Mouse (Mus musculus): Measurements from ENCODE around the gene Fam72a. TPM values are rescaled to one million over a fixed set of nuclear protein-coding genes. Genes with fewer than 3 reads are reported as not detected.

The Fam72a gene
- total RNA-seq, 2 experiments from 2014 or later: 0.49 to 0.72 TPM

GRCm38 (mm10) chr1:131525586-131526271 is 2.0 kb upstream of the Fam72a start:
- intact Hi-C loops (cut with DNase I; ENCODE audit: low total_unique reads): loop anchor here (5.0 kb wide), 1 partner anchor 98 kb away; no protein-coding TSS in a partner anchor
- DNase-seq: peak; percentile 43

- intact Hi-C loops (cut with DNase I; ENCODE audit: low total_unique reads): loop anchor here (5.0 kb wide), 1 partner anchor 99 kb away; no protein-coding TSS in a partner anchor
- DNase-seq: peak; percentile 81
These were observed 1.1 kb upstream of the Fam72a start for GRCm38 (mm10) chr1:131526371-131527270.

- peak; percentile 72 for DNase-seq
- intact Hi-C loops (cut with DNase I; ENCODE audit: low total_unique reads): loop anchor here (5.0 kb wide), 1 partner anchor 101 kb away; no protein-coding TSS in a partner anchor
These were observed 391 bp downstream of the Fam72a start for GRCm38 (mm10) chr1:131528081-131528507.

- no peak for DNase-seq
- intact Hi-C loops (cut with DNase I; ENCODE audit: low total_unique reads): loop anchor here (5.0 kb wide), 1 partner anchor 101 kb away; no protein-coding TSS in a partner anchor
These were observed 961 bp downstream of the Fam72a start for GRCm38 (mm10) chr1:131528561-131529166.

- DNase-seq: no peak
These were observed 12.1 kb downstream of the Fam72a start for GRCm38 (mm10) chr1:131539771-131540170.

GRCm38 (mm10) chr1:131540795-131541194 is 13.1 kb downstream of the Fam72a start:
- no peak for DNase-seq
- intact Hi-C loops (cut with DNase I; ENCODE audit: low total_unique reads): no loop called here

More at GRCm38 (mm10) chr1:131539771-131540170, 12.1 kb downstream of the Fam72a start:
- intact Hi-C loops (cut with DNase I; ENCODE audit: low total_unique reads): loop anchor here (10.0 kb wide), 1 partner anchor 185 kb away; no protein-coding TSS in a partner anchor

GRCm38 (mm10) chr1:131541431-131541830 is 13.7 kb downstream of the Fam72a start:
- DNase-seq: no peak
- intact Hi-C loops (cut with DNase I; ENCODE audit: low total_unique reads): no loop called here

GRCm38 (mm10) chr1:131541903-131542302 is 14.2 kb downstream of the Fam72a start:
- DNase-seq: no peak
- intact Hi-C loops (cut with DNase I; ENCODE audit: low total_unique reads): no loop called here

- no peak for DNase-seq
- intact Hi-C loops (cut with DNase I; ENCODE audit: low total_unique reads): no loop called here
These were observed 16.3 kb downstream of the Fam72a start for GRCm38 (mm10) chr1:131543886-131544565.

- DNase-seq: no peak
- intact Hi-C loops (cut with DNase I; ENCODE audit: low total_unique reads): no loop called here
These were observed 19.3 kb downstream of the Fam72a start for GRCm38 (mm10) chr1:131546798-131547690.

- intact Hi-C loops (cut with DNase I; ENCODE audit: low total_unique reads): no loop called here
These were observed 21.0 kb downstream of the Fam72a start for GRCm38 (mm10) chr1:131548494-131549365.

GRCm38 (mm10) chr1:131551956-131552355 is 24.3 kb downstream of the Fam72a start:
- DNase-seq: no peak
- intact Hi-C loops (cut with DNase I; ENCODE audit: low total_unique reads): no loop called here

More at GRCm38 (mm10) chr1:131548494-131549365, 21.0 kb downstream of the Fam72a start:
- DNase-seq: peak; percentile 18

- intact Hi-C loops (cut with DNase I; ENCODE audit: low total_unique reads): no loop called here
- DNase-seq: no peak
These were observed 25.7 kb downstream of the Fam72a start for GRCm38 (mm10) chr1:131553428-131553827.

- peak; percentile 78 for DNase-seq
- intact Hi-C loops (cut with DNase I; ENCODE audit: low total_unique reads): loop anchor here (5.0 kb wide), 1 partner anchor 263 kb away; no protein-coding TSS in a partner anchor
These were observed 27.5 kb downstream of the Fam72a start for GRCm38 (mm10) chr1:131555042-131555812.

- no peak for DNase-seq
- intact Hi-C loops (cut with DNase I; ENCODE audit: low total_unique reads): no loop called here
These were observed 32.8 kb downstream of the Fam72a start for GRCm38 (mm10) chr1:131560500-131560899.

- no peak for DNase-seq
- intact Hi-C loops (cut with DNase I; ENCODE audit: low total_unique reads): no loop called here
These were observed 34.4 kb downstream of the Fam72a start for GRCm38 (mm10) chr1:131562081-131562480.

Data from gastrocnemius, postnatal 14 days (tissue).